Mouse (Mus musculus) brain, adult 2 months (tissue): Measurements from ENCODE around the gene Mrpl14.

Experiments
- DNase-seq: peaks from one replicate; pipeline ENCODE4 v3.0.0; 2011; ENCODE audit warnings: low read depth, low spot score

The Mrpl14 gene

GRCm38 (mm10) chr17:45686716-45687115 is 594 bp downstream of the Mrpl14 start, which contains the start of gene Tmem63b:
Tmem63b (minus strand) TSS chr17:45686905.
- DNase-seq = no peak

GRCm38 (mm10) chr17:45689120-45689519 is 3.0 kb downstream of the Mrpl14 start:
- DNase-seq = no peak

GRCm38 (mm10) chr17:45690044-45690443 is 3.9 kb downstream of the Mrpl14 start:
- no peak for DNase-seq

- no peak for DNase-seq
Measured at GRCm38 (mm10) chr17:45692159-45692558, 6.0 kb downstream of the Mrpl14 start.

- no peak for DNase-seq
Measured at GRCm38 (mm10) chr17:45693812-45694565, 7.9 kb downstream of the Mrpl14 start.

GRCm38 (mm10) chr17:45695227-45696120 is 9.4 kb downstream of the Mrpl14 start:
- DNase-seq = peak; percentile 54

GRCm38 (mm10) chr17:45696981-45697380 is 10.9 kb downstream of the Mrpl14 start:
- DNase-seq = no peak

- DNase-seq = peak; percentile 44
Measured at GRCm38 (mm10) chr17:45698368-45698767, 12.2 kb downstream of the Mrpl14 start.

GRCm38 (mm10) chr17:45699039-45699740 is 13.1 kb downstream of the Mrpl14 start:
- no peak for DNase-seq

GRCm38 (mm10) chr17:45700496-45701235 is 14.5 kb downstream of the Mrpl14 start:
- no peak for DNase-seq

- DNase-seq = no peak
Measured at GRCm38 (mm10) chr17:45701236-45701591, 15.1 kb downstream of the Mrpl14 start.

- no peak for DNase-seq
Measured at GRCm38 (mm10) chr17:45702254-45702653, 16.1 kb downstream of the Mrpl14 start.

- no peak for DNase-seq
Measured at GRCm38 (mm10) chr17:45703187-45703586, 17.1 kb downstream of the Mrpl14 start.

GRCm38 (mm10) chr17:45706796-45707195 is 20.7 kb downstream of the Mrpl14 start:
- DNase-seq = no peak

GRCm38 (mm10) chr17:45707376-45707775 is 21.3 kb downstream of the Mrpl14 start:
- DNase-seq = no peak

GRCm38 (mm10) chr17:45708179-45708578 is 22.1 kb downstream of the Mrpl14 start:
- no peak for DNase-seq

- DNase-seq = no peak
Measured at GRCm38 (mm10) chr17:45709829-45710228, 23.7 kb downstream of the Mrpl14 start.

- no peak for DNase-seq
Measured at GRCm38 (mm10) chr17:45710407-45710806, 24.3 kb downstream of the Mrpl14 start.

GRCm38 (mm10) chr17:45711525-45711924 is 25.4 kb downstream of the Mrpl14 start:
- DNase-seq = no peak

- peak; percentile 81 for DNase-seq
Measured at GRCm38 (mm10) chr17:45718323-45718722, 32.2 kb downstream of the Mrpl14 start.
